Mouse (Mus musculus) kidney, postnatal 14 days (tissue): ENCODE measurements at regions not wholly inside any gene's neighbourhood (a gene's known extent, or its start where the extent isn't known, plus 50 kb on each side); places are given as distances from the start of the nearest gene placed in this dataset.
"Not testable (repeated sequence)": the region's sequence is repeated elsewhere in the genome, so short reads cannot be mapped to it uniquely, and the experiment has no call there.

Experiments used
- DNase-seq: peaks from one replicate; pipeline ENCODE4 v3.0.0; 2022; ENCODE audit warnings: mixed read lengths

DNA sequence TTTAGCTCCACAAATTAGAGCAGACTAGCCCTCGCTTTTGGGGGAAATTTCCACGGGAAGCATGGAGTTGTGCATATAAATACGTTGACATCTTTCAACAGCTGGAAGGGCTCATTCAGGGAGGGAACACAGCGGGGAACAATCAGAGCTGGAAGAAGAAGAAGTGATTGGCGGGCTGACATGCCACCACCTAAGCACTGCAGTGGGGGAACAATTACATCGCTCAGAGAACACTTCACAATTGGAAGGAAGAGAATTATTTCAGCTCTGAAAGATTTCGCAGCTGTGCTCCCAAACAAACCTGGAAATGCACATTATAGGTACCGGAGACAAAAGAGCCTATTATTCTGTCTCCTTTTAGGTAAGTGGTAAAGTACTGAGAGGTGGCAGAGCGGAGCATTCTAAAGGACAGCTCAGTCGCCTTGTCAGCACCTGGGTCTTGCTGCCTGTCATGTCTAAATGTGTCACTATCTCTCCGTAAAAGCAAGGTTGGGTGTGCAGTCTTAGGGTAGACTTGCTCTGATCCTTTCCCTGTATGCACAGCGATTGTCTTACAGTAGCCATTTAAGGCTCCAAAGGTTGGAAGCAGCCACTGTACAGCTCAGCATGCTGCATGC is 223.6 kb downstream of the Unc5cl start:
- no peak for DNase-seq

DNA sequence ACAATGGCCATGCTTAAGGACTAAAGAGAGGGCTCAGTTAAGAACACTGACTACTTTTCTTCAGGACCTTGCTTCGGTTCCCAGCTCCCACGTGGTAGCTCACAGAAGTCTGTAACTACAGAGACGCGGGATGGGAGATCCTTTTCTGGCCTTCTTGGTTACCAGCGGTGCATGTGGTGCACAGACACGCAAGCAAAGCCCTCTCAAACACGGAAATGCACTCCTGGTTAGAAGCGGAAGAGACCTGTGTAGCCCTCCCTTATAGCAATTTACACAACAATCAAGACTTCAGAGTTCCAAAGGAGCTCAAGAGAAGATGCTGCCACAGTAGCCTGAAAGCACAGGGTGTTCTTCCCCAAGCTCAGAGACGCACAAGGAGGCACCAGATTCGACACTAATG is 225.6 kb downstream of the Unc5cl start:
- no peak for DNase-seq

DNA sequence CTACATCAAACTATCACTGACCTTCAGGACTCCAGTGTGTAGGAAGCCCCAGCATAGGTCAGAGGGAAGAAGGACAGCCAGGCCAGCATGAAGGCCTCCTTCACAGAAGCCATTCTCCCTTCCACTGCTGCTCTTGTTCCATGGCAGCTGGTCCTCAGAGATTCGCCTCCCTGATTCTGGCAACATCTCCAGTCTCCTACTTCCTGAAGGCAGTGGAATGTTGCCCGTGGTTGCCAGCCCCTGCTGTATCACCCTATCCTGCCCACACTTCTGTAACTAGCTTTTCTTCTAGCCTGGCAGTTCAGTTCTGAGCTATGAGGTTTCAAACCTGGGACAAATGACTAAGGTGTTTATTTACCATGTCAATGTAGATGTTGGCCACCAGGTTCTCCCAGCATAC is 234.2 kb downstream of the Unc5cl start:
- no peak for DNase-seq

DNA sequence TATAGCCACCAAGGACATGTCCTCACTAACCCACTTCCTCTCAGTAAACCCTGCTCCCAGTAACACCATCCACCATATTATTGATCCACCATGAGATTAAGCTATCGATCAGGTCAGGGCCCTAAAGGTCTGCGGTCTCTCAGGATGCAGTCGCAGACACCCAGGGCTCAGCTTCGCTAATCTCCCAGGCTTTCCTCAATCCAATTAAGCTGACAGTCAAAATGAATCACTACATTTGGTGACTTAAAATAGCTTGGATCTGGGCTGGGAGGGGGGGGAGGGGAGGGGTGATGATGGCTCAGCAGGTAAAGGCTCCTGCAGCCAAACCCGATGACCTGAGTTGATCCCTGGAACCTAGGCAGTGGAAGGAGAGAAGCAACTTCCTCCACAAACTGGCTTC is 233.7 kb upstream of the Lrfn2 start:
- no peak for DNase-seq

- DNase-seq: no peak
These were observed 231.6 kb upstream of the Lrfn2 start for GRCm38 (mm10) chr17:48700591-48700990.

DNA sequence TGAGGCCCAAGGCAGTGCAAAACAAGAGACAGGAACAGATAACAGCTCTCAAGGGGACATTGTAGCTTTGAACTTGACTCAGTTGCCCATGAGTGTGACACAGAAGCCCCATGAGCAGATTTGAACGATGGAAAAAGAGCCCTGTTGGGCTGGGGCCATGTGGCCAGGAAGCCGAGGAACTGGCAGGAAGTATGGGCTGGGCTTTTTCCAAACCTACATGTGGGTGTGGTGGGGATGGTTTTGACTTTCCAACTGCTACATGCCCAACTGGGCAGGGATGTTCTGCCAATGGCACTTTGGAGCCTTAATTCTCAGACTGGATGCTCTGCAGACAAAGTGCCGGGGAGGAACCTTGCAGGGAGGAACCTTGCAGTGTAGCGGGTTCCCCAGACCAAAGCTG is 211.7 kb upstream of the Lrfn2 start:
- DNase-seq: no peak

DNA sequence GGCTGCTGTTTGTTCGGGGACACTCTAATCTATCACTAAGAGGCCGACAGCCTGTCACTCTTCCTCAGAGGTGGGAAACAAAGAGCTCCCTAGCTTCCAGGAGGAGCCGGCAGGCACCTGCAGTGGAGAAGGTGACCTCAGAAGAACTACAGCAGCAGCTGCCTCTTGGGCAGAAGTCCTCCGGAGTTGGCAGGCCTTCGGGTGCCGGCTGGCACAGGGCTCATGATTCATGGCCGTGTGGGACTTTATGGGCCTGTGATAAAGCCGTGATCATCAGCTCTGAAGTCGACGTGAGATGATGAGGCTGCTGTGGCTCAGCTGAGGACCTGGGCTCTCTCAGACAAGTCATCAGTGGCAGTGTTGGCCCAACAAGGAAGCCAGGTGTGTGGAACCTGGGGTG is 208.9 kb upstream of the Lrfn2 start:
- no peak for DNase-seq

DNA sequence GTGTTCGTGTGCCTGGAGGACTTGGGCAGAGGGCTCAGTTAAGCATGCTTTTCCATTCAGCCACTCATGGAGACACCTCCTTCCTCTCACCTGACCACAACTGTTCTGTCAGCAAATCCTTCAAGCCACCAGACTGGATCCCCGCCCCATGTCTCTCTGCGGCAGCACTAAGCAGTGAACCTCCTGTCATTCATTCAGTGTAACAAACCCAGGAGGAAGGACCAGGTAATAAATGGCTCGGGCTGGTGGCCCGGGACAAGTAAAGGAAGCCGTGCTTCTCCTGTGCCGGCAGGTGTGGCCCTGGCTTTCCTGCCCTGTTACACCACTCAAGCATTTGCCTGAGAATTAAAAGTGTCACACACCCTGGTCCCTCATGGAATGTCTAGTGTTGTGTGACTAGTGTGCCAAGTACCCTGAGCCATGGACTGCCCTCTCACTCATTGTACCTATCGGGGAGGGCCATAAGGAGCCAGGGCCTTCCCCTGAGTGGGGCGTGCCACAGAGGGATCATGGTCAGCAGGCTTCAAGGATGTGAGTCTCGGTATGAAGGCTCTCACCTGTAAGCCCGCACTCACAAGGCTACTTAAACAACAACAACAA is 207.6 kb upstream of the Lrfn2 start:
- DNase-seq: no peak

DNA sequence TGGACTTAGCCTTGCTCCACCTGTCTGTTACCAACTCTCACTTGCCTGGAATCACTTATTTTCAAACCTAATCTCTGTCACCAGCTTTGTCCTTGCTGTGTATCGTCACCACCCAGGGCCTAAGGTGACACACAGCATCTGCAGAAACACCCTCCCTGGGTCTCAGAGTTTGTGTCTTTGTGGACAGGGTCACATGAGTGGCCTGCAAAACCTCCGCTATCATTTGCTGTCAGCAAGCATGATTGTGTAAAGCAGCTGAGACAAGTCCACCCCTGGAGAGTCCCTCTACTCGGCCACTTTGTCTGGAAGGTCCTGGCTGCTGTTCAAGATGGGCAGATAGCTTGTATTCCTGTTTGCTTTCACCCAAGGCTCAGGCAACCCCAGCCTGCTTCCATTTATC is 205.7 kb upstream of the Lrfn2 start:
- no peak for DNase-seq

GRCm38 (mm10) chr17:48733801-48734200 is 198.4 kb upstream of the Lrfn2 start:
- DNase-seq: no peak

- DNase-seq: not testable (repeated sequence)
These were observed 195.0 kb upstream of the Lrfn2 start for GRCm38 (mm10) chr17:48737181-48737580.

DNA sequence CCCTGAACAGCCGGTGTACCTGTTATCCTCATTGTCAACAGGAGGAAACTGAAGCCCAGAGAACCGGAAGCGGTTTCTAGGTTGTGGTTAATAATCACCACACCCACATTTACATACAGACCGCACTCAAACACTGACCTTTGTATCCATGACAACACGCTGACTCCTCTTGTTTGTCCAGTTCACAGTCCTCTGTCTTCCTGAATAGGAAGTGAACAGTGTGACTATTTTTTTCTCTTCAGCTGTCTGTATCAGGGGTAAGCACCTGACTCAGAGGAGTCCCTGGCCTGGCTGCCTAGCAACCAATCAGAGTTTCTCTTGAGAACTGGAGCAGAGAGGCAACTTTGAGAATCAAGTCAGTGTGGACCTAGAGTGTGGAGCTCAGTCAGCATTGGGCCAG is 193.5 kb upstream of the Lrfn2 start:
- peak; percentile 1 for DNase-seq

- DNase-seq: no peak
These were observed 189.3 kb upstream of the Lrfn2 start for GRCm38 (mm10) chr17:48742769-48743405.

DNA sequence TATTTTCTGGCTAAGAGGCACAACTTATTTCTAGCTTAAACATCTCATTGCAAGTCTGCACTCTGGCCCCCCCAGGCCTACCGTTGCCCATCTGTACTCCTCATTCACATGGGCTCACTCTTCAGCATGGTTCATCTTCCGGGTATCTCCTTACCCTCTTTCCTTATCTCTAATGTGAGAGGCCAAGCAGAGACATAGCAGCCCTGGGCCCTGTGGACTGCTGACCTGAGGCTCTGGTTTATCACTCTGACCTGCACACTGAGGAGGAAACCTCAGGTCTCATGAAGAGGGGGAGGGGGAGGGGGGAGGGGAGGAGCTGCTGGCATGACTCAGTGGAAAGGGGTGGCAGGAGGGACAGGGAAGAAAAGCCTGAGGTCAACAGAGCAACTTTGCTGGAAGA is 162.1 kb upstream of the Lrfn2 start:
- DNase-seq: no peak

DNA sequence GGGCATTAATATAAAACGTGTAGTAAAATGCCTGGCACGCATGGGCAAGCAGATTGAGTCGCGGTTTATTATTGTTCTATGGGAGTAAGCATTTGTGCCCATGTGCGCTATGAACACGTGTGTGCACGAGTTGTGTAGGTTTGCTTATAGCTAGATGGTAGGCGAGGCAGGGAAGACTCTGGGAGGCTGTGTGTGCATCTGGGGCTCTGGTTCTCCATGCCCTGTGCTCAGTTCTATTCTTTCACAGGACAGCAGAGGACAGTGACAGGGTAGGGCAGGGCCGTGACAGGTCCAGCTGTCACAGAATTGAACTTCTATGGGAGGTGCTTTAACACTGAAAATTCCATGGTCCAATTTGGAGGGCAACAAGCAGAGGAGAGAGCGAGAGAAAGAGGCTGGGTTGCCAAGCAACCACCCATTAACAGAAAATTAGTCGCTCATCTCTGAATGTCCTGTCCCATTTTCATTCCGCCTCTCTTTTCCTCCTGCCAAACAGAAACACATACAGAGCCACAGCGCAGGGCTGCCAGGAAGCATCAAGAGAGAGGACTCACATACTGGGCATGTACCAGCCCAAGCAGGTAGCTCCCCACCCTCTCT is 160.4 kb upstream of the Lrfn2 start:
- DNase-seq: no peak

- peak; percentile 51 for DNase-seq
These were observed 157.8 kb upstream of the Lrfn2 start for GRCm38 (mm10) chr17:48774172-48774890.

DNA sequence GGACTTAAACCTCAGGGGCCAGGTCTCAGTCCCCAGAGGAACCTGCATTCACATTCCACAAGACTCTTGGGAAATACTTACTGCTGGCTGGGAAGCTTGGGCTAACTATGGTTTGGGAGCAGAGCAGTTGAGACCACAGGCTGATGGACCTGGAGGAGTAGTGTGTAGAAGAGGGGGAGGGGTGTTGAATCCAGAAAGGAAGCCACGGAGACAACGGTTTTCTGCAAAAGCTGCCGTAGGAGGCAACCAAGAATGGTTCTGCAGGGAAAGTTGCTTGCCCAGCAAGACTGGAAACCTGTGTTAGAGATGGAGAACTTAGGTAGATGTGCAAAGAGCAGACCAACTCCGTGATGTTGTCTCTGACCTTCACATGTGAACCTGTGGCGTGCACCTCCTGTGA is 156.7 kb upstream of the Lrfn2 start:
- DNase-seq: no peak

DNA sequence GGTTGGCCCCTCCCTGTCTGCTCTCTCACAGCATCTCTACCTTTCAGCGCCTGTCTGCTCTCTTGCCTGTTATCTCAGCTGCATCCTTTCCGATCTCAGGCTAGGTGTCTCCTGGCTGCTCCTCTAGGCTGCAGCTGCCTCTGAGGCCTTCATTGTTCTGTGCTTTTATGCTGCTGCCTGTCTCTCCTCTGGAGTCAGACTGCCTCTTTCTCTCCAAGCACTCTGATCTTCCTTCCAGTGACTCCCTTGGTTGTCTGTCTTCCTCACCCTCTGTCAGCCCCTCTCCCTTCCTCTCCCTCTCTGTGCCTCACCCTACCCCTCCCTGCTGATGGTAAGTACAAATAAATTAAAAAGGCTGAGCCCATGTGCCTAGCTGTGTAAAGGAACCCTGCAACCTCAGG is 155.7 kb upstream of the Lrfn2 start:
- DNase-seq: no peak

DNA sequence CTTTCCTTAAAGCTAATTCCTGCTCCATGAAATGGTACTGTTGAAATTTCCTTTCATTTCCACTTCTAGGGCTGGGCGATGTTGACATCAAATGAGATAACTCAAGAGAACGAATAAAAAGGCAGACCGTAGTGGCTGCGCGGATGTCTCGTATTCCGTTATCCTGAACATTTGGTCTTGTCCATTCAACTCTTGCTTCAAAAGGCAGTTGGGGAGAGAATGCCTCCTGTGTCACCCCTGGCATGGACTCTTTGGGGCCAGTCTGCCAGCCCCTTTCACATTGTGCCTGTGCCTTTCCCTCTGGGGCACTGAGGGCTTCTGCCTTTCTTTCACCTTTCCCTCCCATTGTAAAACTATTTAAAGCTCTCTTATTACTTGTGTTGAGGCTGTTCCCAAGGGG is 152.0 kb upstream of the Lrfn2 start:
- DNase-seq: no peak

GRCm38 (mm10) chr17:48784417-48784816 is 147.8 kb upstream of the Lrfn2 start:
- no peak for DNase-seq

DNA sequence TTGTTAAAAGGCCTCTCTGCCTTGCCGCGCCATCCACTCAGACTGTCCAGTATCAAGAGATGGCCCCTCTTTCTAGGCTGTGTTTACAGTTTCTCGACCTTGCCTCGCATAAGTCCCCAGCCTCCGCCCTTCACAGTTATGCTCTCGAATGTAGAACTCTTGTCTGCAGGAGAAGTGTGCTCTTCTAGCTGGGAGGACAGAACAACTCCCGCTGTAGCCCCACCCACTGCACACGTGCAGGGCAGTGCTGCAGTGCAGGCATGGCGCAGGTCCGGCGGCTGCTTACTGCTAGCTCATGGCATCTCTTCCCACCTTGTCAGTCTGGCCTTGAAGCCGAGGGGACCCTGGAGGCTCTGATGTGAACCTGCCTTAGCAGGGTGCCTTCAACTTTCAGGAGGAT is 145.7 kb upstream of the Lrfn2 start:
- DNase-seq: no peak

- no peak for DNase-seq
These were observed 142.3 kb upstream of the Lrfn2 start for GRCm38 (mm10) chr17:48789846-48790245.

- no peak for DNase-seq
These were observed 141.7 kb upstream of the Lrfn2 start for GRCm38 (mm10) chr17:48790526-48790925.

DNA sequence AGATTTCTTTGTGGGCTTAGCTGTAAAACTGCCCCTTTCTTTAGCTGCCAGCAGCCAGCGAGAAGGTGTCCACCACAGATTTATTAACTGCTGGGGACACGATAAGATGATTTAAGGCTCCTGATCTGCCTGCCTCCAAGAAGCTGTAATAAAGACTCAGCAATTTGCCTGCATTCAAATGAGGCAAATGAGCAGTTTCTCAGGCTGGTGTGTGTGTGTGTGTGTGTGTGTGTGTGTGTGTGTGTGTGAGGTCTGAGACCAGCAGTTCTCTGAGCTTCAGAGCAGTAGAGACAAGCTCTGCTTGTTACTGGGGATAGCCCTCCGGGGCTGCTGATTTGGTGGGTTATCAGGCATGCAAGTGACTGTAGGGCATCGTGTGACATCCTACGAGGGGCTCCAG is 139.2 kb upstream of the Lrfn2 start:
- no peak for DNase-seq
